Mouse (Mus musculus) thymus, postnatal 36 days (tissue): ENCODE results near the gene Sorbs1.

ENCODE experiments used
- DNase-seq, 2 experiments: peaks; one replicate each; pipeline ENCODE4 v3.0.0; 2022; ENCODE audit warnings: mixed read lengths in 2 of 2

Sorbs1 gene

DNA sequence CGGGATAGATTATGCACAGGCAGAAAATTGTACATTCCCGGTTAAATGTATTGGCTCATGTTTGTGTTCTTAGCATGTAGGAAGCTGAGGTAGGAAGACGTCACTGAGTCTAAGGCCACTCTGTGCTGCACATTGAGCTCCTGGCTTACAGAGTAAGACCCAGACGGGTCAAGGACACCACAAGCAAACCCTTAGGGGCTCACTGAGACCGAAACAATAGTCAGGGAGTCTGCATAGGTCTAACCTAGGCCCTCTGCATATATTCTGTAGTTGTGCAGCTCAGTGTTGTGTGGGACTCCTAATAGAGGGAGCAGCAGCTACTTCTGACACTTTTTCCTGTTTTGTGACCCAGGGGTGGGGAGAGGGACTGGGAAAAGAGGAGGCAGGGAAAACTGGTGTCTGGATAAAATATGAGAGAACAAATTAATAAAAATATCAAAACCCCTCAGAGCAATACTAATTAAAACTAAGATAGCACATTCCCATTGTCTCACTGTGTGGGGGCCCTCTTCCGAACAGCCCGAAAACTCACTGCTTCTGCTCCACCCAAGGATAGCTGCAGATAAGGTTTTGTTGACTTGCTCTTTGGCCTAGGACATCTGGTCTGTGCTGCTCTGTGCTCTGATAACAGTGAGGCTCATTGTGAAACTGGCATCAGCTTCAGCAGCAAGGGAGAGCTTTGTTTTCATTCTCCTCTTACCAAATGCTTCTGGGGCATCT, 216.3 kb downstream of the Sorbs1 start:
- no peak for DNase-seq

DNA sequence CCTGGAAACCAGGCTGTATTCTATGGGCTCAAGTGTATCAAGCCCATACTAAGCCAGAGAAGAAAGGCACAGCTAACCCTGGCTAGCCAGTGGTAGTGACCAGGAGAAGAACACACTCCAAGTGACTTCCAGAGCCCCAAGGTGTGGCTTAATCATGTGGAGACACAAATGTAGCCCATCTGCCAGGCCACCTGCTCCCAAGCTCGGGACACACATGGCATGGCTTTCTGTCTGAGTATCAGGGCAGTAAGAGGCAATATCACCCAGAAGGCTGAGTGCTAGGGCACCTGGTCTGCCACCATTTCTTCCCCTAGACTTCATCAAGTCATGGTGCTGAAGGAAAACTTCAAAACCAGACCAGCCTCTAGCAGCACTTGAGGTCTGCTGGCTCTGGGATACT, 219.3 kb downstream of the Sorbs1 start:
- no peak for DNase-seq

- DNase-seq, result no peak
These were observed 219.8 kb downstream of the Sorbs1 start for GRCm38 (mm10) chr19:40293791-40294190.

DNA sequence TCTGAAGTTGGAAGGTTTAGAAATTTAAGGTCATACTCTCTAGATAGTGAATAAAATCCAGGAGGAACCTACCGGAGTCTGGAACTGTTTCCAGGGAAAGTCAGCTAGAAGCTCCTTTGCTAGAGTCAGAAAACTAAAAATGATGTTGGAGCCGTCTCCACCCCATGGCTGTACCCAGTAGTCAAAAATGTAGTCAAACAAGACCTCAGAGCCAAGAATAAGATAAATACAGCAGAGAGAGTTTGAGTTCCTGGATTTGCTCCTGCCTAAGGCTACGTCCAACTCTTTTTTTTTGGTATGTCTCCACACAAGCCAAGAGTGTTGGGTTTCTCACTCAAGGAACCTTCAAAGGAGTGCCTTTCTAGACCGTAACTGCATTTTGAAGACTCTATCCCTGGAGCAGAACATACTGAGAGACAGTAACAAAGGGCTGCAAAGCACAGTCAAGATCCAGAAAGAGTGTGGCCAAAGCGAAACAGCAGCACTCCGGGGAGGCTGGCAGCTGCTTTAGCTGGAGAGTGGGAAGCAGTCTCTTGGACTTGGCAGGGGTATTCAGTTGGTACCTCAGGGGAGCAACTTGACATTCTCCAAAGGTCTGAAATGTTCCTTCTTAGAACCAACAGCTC, 223.4 kb downstream of the Sorbs1 start:
- no peak for DNase-seq

- DNase-seq, result no peak
These were observed 225.2 kb downstream of the Sorbs1 start for GRCm38 (mm10) chr19:40288415-40288814.

DNA sequence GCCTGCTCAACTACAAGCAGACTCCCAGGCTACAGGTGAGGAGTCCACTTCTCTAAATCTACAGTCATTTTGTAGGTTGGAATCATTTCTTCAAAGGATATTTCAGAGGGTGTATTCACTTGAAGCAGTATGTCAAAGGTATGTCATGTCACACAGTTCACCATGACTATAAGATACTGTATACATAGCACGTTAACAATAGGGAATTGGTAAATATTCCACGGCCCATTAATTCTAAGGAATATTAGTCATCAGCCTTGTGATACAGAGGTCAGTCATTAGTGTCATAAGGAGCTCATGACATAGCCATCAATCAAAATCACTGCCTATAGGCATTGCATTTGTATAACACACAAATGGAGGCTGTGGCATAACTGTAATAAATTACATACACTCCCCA, 228.9 kb downstream of the Sorbs1 start:
- DNase-seq, result no peak

DNA sequence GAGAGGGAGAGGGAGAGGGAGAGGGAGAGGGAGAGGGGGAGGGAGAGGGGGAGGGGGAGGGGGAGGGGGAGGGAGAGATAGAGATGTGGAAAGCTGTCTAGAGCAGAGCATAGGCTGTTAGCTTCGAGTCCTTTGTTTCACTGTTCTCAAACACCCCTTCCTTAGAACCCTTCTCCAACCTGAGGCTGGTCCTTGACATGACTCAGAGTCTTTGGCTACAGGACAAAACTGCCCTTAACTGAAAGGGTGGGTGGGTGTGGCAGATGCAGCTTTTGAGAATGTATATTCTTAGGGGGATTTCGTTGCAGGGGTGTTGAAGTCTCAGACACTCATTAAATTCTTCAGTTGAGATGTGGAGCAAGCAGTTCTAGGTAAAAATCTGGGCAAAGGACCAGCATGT, 230.2 kb downstream of the Sorbs1 start:
- DNase-seq, result no peak

GRCm38 (mm10) chr19:40278372-40279023, 235.1 kb downstream of the Sorbs1 start:
- no peak for DNase-seq

DNA sequence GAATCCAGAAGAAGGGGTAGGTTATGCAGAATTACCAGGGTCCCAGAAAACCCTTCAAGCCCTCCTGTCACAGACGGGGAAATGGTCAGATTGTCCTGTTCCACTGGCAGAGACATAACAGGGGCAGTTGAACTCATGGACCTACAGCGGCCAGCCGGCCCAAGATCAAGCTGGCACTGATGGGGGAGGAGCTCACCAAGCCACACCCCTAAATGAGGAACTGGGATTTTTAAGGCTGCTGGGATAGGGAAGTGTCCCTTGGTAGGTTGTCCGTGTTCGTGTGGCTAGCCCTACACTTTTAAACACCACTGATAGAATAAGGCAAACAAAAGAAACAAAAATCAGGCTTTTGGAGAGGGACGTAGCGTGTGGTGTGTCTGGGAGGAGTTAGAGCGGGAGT, 236.1 kb downstream of the Sorbs1 start:
- no peak for DNase-seq

- DNase-seq, result no peak
These were observed 238.0 kb downstream of the Sorbs1 start for GRCm38 (mm10) chr19:40275401-40276188.

DNA sequence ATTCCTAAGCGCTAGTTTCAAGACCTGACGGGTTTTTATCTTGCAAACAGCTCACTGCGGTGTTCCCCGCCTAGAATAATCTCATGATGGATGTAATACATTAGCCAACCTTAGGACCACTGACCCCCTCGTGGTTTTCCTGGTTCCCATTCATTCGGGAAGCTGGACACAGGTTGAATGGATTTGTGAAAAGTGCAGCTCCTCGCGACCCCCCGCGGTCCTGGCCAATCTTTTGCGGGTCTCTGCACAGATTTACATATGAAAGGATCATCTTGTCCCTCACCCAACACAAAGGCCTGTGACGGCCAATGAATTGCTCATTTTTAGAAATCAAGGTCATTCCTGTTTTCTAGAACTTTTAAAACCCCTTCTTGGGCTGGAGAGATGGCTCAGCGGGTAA, 240.9 kb downstream of the Sorbs1 start:
- no peak for DNase-seq

DNA sequence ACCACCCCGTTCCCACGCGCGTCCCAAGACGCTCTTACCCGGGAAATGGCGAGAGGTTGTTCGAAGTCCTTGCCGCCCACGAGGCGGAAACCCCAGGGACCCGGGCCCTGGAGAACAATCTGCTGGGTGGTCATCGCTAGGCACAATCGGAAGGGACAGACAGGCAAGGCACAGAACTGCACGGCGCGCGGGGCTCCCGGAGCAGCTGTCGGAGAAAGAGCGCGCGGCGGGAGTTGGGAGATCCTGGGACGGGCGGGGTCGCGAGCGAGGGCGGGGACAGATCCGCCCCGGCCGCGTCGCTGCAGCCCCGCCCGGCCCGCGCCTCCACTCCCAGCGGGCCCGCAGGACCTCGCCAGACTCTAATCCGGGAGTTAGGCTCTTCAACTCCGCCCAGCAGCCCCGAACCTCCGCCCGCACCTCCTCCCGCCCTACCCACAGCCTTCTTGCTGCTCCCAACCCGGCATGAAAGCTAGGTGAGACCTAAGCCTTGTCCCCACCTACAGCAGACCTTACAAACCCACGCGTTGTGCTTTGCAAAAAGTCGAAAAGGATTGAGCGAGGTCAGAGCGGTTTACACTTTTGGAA, 242.2 kb downstream of the Sorbs1 start, which contains the start of gene Pdlim1:
Gene Pdlim1, minus strand, starts transcription at position 535 of the 585 bp plus-strand sequence.
- peak; percentile 75 to 78 for DNase-seq

DNA sequence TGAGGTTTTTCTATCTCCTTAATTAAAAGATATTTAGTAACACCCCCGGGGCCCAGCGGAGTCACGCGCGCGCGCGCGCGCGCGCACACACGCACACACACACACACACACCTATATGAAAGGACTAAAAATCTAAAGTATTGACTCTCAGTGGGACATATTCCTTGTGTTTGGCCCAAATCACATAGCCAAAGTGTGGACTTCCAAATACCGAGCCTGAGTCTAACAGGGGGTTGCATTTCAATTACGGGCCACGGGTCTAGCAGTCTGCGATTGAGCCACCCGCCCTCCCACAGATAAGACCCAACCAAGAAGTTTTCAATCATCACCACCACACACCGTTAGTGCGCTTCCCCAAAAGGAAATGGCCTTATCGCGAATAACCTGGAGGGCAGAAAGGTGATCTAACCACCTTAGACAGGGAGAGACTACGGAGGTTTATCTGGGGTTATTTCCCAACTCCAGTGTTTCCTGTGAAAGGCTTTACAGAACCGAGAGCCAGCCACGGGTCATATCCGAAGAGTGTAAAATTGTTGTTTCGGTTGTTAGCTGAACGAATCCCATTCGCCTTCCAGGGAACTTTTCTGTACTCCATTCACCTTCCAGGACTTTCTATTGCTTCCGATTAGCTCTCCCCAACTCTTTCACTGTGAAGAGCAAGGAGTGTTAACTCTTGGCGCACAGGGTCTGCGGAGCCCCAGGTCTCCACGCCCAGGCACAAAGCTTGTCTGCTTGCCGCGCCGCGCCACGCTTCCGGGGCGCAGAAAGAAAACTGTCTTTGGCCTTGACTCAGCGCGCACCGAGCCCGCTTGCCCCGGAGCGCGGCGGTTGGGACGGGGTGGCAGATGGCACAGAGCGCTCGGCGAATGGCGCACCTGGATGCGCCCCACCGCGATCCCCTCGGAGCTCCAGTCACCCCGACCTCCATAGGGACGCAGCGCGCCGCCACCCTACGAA, 242.9 kb downstream of the Sorbs1 start:
- peak; percentile 78 to 80 for DNase-seq

DNA sequence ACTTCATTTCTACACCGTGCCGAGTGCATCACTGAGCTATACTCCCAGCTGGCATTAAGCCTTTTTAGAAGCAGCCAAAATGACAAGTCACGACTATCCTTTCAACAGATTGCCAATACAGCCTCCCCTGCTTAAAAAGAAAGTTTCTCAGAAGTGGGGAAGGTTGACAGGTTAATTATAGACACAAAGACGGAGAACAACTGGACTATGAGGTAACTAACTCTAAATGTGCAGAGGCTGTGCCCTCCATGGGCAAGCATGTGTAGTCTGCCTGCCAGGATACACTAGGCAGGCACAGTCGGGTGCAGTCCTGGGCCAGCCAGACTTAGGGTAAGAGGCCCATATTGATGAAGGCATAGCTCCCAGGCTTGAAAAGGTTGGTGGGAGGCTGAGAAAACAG, 244.1 kb downstream of the Sorbs1 start:
- DNase-seq, result no peak

DNA sequence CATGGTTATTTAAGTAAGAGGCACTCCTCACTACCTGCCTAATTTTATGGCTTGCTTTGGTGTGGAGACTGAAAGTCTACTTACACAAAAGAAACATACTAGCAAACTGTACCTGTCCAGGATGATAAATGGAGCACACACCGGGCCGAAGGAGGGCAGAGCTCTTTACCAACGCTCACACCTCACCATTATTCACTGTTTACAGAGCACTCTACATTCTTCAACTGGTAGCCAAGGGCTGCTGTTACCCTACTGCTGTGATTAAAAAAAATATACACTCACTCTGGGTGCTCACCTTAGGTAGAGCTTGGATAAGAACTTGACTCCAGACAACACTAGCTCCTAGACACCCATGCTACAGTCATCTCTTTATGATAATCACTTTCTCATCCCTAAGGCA, 245.1 kb downstream of the Sorbs1 start:
- DNase-seq, result no peak

GRCm38 (mm10) chr19:40267380-40267779, 246.2 kb downstream of the Sorbs1 start:
- peak; percentile 32 to 44 for DNase-seq

DNA sequence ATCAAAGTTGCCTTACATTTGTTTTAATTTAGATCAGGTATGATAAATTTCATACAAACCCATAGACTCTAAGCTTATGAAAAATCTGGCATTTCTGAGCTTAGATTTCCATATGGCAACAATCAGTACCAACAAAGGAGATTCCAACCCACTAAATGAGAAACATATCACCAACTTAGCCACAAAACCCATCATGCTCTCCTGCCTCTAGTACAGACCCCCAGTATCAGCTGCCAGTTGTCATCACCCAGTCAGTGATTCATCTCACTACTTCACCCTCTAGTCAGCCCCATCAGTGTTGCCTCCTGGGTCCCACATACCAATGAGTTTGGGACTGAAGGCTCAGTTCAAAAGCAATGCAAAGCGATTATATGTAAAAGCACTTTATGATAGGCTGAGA, 254.1 kb downstream of the Sorbs1 start:
- no peak for DNase-seq

GRCm38 (mm10) chr19:40257396-40257795, 256.2 kb downstream of the Sorbs1 start:
- DNase-seq, result peak; percentile 70 to 83

DNA sequence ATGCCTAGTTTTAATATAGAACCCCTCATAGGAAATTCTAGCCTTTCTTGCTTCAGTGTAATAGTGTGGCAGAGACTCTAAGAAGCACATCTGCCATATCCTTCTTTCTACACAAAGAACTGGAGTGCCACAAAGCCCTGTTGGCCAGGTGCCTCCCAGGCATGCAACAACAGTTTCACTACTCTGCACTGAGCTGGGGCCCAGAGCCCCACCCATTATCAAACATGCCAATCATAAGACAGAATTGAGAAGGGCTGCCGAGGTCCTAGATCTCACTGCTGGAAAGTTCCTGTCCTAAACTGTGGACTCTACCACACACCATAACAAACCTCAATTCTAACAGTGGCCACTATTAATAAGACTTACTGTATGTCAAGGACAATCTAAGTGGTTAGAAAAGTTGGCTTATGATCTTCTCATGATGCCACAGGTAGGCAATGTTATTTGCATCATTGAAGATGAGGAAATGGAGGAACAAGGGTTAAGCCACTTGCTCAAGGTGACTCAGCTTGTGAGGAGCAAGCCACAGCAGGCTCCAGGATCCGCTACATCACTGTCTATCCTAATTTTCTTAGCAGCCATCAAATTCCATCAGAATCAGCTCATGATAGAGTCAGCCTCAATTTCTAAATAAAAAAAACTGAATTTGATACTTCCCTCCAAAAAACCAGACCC, 257.1 kb downstream of the Sorbs1 start:
- peak; percentile 36 to 57 for DNase-seq

GRCm38 (mm10) chr19:40255561-40255960, 258.0 kb downstream of the Sorbs1 start:
- DNase-seq, result no peak

- no peak for DNase-seq
These were observed 258.8 kb downstream of the Sorbs1 start for GRCm38 (mm10) chr19:40254741-40255140.
